Mouse (Mus musculus): ENCODE data around the gene Pole4. TPM values are rescaled to one million over a fixed set of nuclear protein-coding genes. Genes with fewer than 3 reads are reported as not detected.

Pole4 gene
- total RNA-seq, 1 experiment: 103 TPM

- in situ Hi-C loops (cut with MboI; ENCODE audit: low sequenced_read_pairs in 2 of 2, unreplicated experiment in 2 of 2): no loop called here
- no peak overlapping the region for H3K9ac ChIP-seq (ENCODE audit: insufficient read depth, low read depth, low read length, poor library complexity, severe bottlenecking)
- H3K4me1 ChIP-seq (ENCODE audit: control insufficient read depth in 2 of 2, insufficient read depth in 2 of 2, low read length in 2 of 2, poor library complexity in 1 of 2): peaks cover 4 to 13% of the 10 kb centered on the region in 2 experiments; a peak in 3 of 4 replicates
- no peak overlapping the region for H3K4me3 ChIP-seq (ENCODE audit: insufficient read depth in 1 of 2, low read depth in 1 of 2, low read length in 2 of 2, poor library complexity in 1 of 2, severe bottlenecking in 1 of 2)
- no peak for DNase-seq (ENCODE audit: low read depth, low spot score)
- TF ChIP-seq ZNF384 (IDR thresholded peaks at IDR 0.05; ENCODE audit: low read depth, low read length): no peak
- TF ChIP-seq HCFC1 (IDR thresholded peaks at IDR 0.05; ENCODE audit: borderline replicate concordance, insufficient read depth, low read length): no peak
- TF ChIP-seq ZC3H11A (IDR thresholded peaks at IDR 0.05; ENCODE audit: borderline replicate concordance, low read depth, low read length): no peak
- TF ChIP-seq CHD2 (IDR thresholded peaks at IDR 0.05; ENCODE audit: low read depth, low read length): no peak
- no peak for TF ChIP-seq MAFK (IDR thresholded peaks at IDR 0.05; ENCODE audit: insufficient read depth, low read depth, low read length)
- no peaks in the 10 kb centered on the region for H3K9me3 ChIP-seq (ENCODE audit: control insufficient read depth, insufficient read depth, low read depth, low read length)
- H3K36me3 ChIP-seq (ENCODE audit: control insufficient read depth, insufficient read depth, low read length, poor library complexity, severe bottlenecking): no peaks in the 10 kb centered on the region
- peak overlapping the region; percentile 49; the same call in 1 of the 2 replicates for H3K27ac ChIP-seq (ENCODE audit: insufficient read depth, low read depth, low read length, poor library complexity, severe bottlenecking)
These were observed 5.3 kb downstream of the Pole4 start for GRCm38 (mm10) chr6:82699831-82700230.

DNA sequence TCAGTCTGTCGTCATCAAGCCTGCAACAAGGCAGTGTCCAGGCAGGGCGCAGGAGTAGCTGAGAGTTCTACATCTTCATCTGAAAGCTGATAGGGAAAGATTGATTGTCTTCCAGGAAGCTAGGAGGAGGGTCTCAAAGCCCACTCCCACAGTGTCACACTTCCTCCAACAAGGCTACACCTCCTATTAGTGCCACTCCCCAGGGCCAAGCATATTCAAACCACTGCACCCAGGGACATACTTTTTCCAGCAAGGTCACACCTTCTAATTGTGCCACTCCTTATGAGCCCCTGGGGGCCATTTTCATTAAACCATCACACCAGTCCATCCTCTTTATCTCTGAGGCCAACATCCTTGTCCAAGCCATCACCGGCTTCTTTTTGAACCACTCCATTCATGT is 8.4 kb downstream of the Pole4 start:
- Histone ChIP-seq H3K9ac (ENCODE audit: insufficient read depth, low read depth, low read length, poor library complexity, severe bottlenecking) (no peak overlapping the region), H3K36me3 (ENCODE audit: control insufficient read depth, insufficient read depth, low read length, poor library complexity, severe bottlenecking) (no peaks in the 10 kb centered on the region), H3K4me1 (ENCODE audit: control insufficient read depth in 2 of 2, insufficient read depth in 2 of 2, low read length in 2 of 2, poor library complexity in 1 of 2) (peaks cover 5 to 10% of the 10 kb centered on the region in 2 experiments), H3K9me3 (ENCODE audit: control insufficient read depth, insufficient read depth, low read depth, low read length) (no peaks in the 10 kb centered on the region), H3K4me3 (ENCODE audit: insufficient read depth in 1 of 2, low read depth in 1 of 2, low read length in 2 of 2, poor library complexity in 1 of 2, severe bottlenecking in 1 of 2) (no peak overlapping the region), H3K27ac (ENCODE audit: insufficient read depth, low read depth, low read length, poor library complexity, severe bottlenecking) (peak overlapping the region; percentile 19; the same call in 1 of the 2 replicates)
- no peak for TF ChIP-seq MAFK (IDR thresholded peaks at IDR 0.05; ENCODE audit: insufficient read depth, low read depth, low read length)
- TF ChIP-seq CHD2 (IDR thresholded peaks at IDR 0.05; ENCODE audit: low read depth, low read length): no peak
- no peak for TF ChIP-seq ZNF384 (IDR thresholded peaks at IDR 0.05; ENCODE audit: low read depth, low read length)
- TF ChIP-seq ZC3H11A (IDR thresholded peaks at IDR 0.05; ENCODE audit: borderline replicate concordance, low read depth, low read length): no peak
- TF ChIP-seq HCFC1 (IDR thresholded peaks at IDR 0.05; ENCODE audit: borderline replicate concordance, insufficient read depth, low read length): no peak
- in situ Hi-C loops (cut with MboI; ENCODE audit: low sequenced_read_pairs in 2 of 2, unreplicated experiment in 2 of 2): no loop called here
- no peak for DNase-seq (ENCODE audit: low read depth, low spot score)

DNA sequence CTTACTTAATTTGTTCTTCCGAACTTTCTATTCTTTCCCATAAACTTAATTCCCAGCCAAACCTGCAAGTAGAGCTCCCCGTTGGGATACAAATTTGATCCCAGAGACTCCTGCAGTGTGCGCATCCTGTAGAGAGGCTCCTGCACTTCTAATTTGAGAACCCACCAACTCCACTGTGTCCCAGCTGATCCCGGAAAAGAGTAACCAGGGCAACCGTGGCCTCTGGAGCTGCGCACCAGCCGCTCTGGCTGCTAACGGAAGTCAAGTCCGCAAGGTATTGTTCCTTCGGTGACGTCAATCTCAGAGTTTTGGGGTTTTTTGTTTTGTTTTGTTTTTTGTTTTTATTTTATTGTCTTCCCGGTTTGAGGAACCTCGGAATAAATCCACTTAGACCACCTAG is 10.5 kb downstream of the Pole4 start:
- H3K9me3 ChIP-seq (ENCODE audit: control insufficient read depth, insufficient read depth, low read depth, low read length): no peaks in the 10 kb centered on the region
- DNase-seq (ENCODE audit: low read depth, low spot score): no peak
- in situ Hi-C loops (cut with MboI; ENCODE audit: low sequenced_read_pairs in 2 of 2, unreplicated experiment in 2 of 2): no loop called here
- H3K27ac ChIP-seq (ENCODE audit: insufficient read depth, low read depth, low read length, poor library complexity, severe bottlenecking): no peak overlapping the region
- no peak overlapping the region for H3K9ac ChIP-seq (ENCODE audit: insufficient read depth, low read depth, low read length, poor library complexity, severe bottlenecking)
- no peaks in the 10 kb centered on the region for H3K36me3 ChIP-seq (ENCODE audit: control insufficient read depth, insufficient read depth, low read length, poor library complexity, severe bottlenecking)
- no peak overlapping the region for H3K4me3 ChIP-seq (ENCODE audit: insufficient read depth in 1 of 2, low read depth in 1 of 2, low read length in 2 of 2, poor library complexity in 1 of 2, severe bottlenecking in 1 of 2)
- TF ChIP-seq ZNF384 (IDR thresholded peaks at IDR 0.05; ENCODE audit: low read depth, low read length): no peak
- no peak for TF ChIP-seq MAFK (IDR thresholded peaks at IDR 0.05; ENCODE audit: insufficient read depth, low read depth, low read length)
- no peak for TF ChIP-seq HCFC1 (IDR thresholded peaks at IDR 0.05; ENCODE audit: borderline replicate concordance, insufficient read depth, low read length)
- TF ChIP-seq CHD2 (IDR thresholded peaks at IDR 0.05; ENCODE audit: low read depth, low read length): no peak
- TF ChIP-seq ZC3H11A (IDR thresholded peaks at IDR 0.05; ENCODE audit: borderline replicate concordance, low read depth, low read length): no peak
- H3K4me1 ChIP-seq (ENCODE audit: control insufficient read depth in 2 of 2, insufficient read depth in 2 of 2, low read length in 2 of 2, poor library complexity in 1 of 2): peaks cover 3 to 7% of the 10 kb centered on the region in 2 experiments; a peak in 2 of 4 replicates

GRCm38 (mm10) chr6:82689474-82689873 is 15.7 kb downstream of the Pole4 start:
- in situ Hi-C loops (cut with MboI; ENCODE audit: low sequenced_read_pairs in 2 of 2, unreplicated experiment in 2 of 2): no loop called here
- peak overlapping the region; percentile 92; the same call in 1 of the 2 replicates for H3K27ac ChIP-seq (ENCODE audit: insufficient read depth, low read depth, low read length, poor library complexity, severe bottlenecking)
- no peak overlapping the region for H3K4me3 ChIP-seq (ENCODE audit: insufficient read depth in 1 of 2, low read depth in 1 of 2, low read length in 2 of 2, poor library complexity in 1 of 2, severe bottlenecking in 1 of 2)
- no peaks in the 10 kb centered on the region for H3K36me3 ChIP-seq (ENCODE audit: control insufficient read depth, insufficient read depth, low read length, poor library complexity, severe bottlenecking)
- H3K9ac ChIP-seq (ENCODE audit: insufficient read depth, low read depth, low read length, poor library complexity, severe bottlenecking): no peak overlapping the region
- H3K4me1 ChIP-seq (ENCODE audit: control insufficient read depth in 2 of 2, insufficient read depth in 2 of 2, low read length in 2 of 2, poor library complexity in 1 of 2): peaks cover 3 to 12% of the 10 kb centered on the region in 2 experiments; a peak in 2 of 4 replicates
- TF ChIP-seq CHD2 (IDR thresholded peaks at IDR 0.05; ENCODE audit: low read depth, low read length) (no peak), HCFC1 (IDR thresholded peaks at IDR 0.05; ENCODE audit: borderline replicate concordance, insufficient read depth, low read length) (no peak), MAFK (IDR thresholded peaks at IDR 0.05; ENCODE audit: insufficient read depth, low read depth, low read length) (no peak), ZC3H11A (IDR thresholded peaks at IDR 0.05; ENCODE audit: borderline replicate concordance, low read depth, low read length) (no peak), ZNF384 (IDR thresholded peaks at IDR 0.05; ENCODE audit: low read depth, low read length) (peak; percentile 36; the same call in 1 of the 2 replicates)
- no peak for DNase-seq (ENCODE audit: low read depth, low spot score)
- no peaks in the 10 kb centered on the region for H3K9me3 ChIP-seq (ENCODE audit: control insufficient read depth, insufficient read depth, low read depth, low read length)
